Mouse (Mus musculus): ENCODE results near the gene Trim13.
"Not testable (repeated sequence)": the region's sequence is repeated elsewhere in the genome, so short reads cannot be mapped to it uniquely, and the experiment has no call there.

Gene Trim13

GRCm38 (mm10) chr14:61597968-61598367 lies at the start of gene Trim13:
Gene Trim13, plus strand, starts transcription at chr14:61598247.
- peak; percentile 26 for DNase-seq

- DNase-seq, result no peak
Observed at GRCm38 (mm10) chr14:61548614-61549013, 49.4 kb upstream of the Trim13 start.

GRCm38 (mm10) chr14:61555931-61556288 lies 42.1 kb upstream of the Trim13 start:
- no peak for DNase-seq

- DNase-seq, result peak; percentile 98
Observed at GRCm38 (mm10) chr14:61556289-61557147, 41.5 kb upstream of the Trim13 start, which contains the start of gene Spryd7. Gene Spryd7, minus strand, starts transcription at chr14:61556886.

GRCm38 (mm10) chr14:61558901-61559300 lies 39.1 kb upstream of the Trim13 start:
- DNase-seq, result no peak

GRCm38 (mm10) chr14:61559856-61560255 lies 38.2 kb upstream of the Trim13 start:
- DNase-seq, result no peak

- DNase-seq, result not testable (repeated sequence)
Observed at GRCm38 (mm10) chr14:61566211-61566610, 31.8 kb upstream of the Trim13 start.

- DNase-seq, result no peak
Observed at GRCm38 (mm10) chr14:61569344-61569743, 28.7 kb upstream of the Trim13 start.

- peak; percentile 87 for DNase-seq
Observed at GRCm38 (mm10) chr14:61571366-61571765, 26.7 kb upstream of the Trim13 start.

- no peak for DNase-seq
Observed at GRCm38 (mm10) chr14:61572131-61572530, 25.9 kb upstream of the Trim13 start.

- no peak for DNase-seq
Observed at GRCm38 (mm10) chr14:61575066-61575465, 23.0 kb upstream of the Trim13 start.

GRCm38 (mm10) chr14:61575941-61576340 lies 22.1 kb upstream of the Trim13 start:
- DNase-seq, result no peak

GRCm38 (mm10) chr14:61589288-61590065 lies 8.6 kb upstream of the Trim13 start:
- no peak for DNase-seq

GRCm38 (mm10) chr14:61596719-61597426 lies 1.2 kb upstream of the Trim13 start:
- DNase-seq, result no peak

GRCm38 (mm10) chr14:61599057-61599806 lies 1.2 kb downstream of the Trim13 start:
- DNase-seq, result peak; percentile 90

- DNase-seq, result no peak
Observed at GRCm38 (mm10) chr14:61601348-61601747, 3.3 kb downstream of the Trim13 start.

- no peak for DNase-seq
Observed at GRCm38 (mm10) chr14:61603069-61603755, 5.2 kb downstream of the Trim13 start.

- no peak for DNase-seq
Observed at GRCm38 (mm10) chr14:61604081-61604480, 6.0 kb downstream of the Trim13 start.

GRCm38 (mm10) chr14:61606088-61606487 lies 8.0 kb downstream of the Trim13 start:
- not testable (repeated sequence) for DNase-seq

GRCm38 (mm10) chr14:61607157-61607556 lies 9.1 kb downstream of the Trim13 start, which contains the start of gene Kcnrg:
Gene Kcnrg, plus strand, starts transcription at chr14:61607457.
- DNase-seq, result no peak

GRCm38 (mm10) chr14:61611766-61612165 lies 13.7 kb downstream of the Trim13 start:
- no peak for DNase-seq

- DNase-seq, result no peak
Observed at GRCm38 (mm10) chr14:61613319-61613718, 15.3 kb downstream of the Trim13 start.

Measured in thymus, postnatal 25 days (tissue).